Mouse (Mus musculus) spleen, adult 2 months (tissue): ENCODE results near the gene Cnga4.

Source experiments
- CTCF ChIP-seq: fragments of 200-500 bp; IDR thresholded peaks from 2 replicates; pipeline ENCODE4 v1.5.1; 2011; ENCODE audit warnings: mild to moderate bottlenecking, inconsistent platforms; ENCODE audit not compliant: insufficient read depth, insufficient read length, insufficient replicate concordance; ENCODE audit errors: extremely low read depth
- POLR2A ChIP-seq: fragments of 200-500 bp; IDR thresholded peaks from 2 replicates; pipeline ENCODE4 v1.6.1; 2011; ENCODE audit warnings: low read depth, low read length, inconsistent platforms

DNA sequence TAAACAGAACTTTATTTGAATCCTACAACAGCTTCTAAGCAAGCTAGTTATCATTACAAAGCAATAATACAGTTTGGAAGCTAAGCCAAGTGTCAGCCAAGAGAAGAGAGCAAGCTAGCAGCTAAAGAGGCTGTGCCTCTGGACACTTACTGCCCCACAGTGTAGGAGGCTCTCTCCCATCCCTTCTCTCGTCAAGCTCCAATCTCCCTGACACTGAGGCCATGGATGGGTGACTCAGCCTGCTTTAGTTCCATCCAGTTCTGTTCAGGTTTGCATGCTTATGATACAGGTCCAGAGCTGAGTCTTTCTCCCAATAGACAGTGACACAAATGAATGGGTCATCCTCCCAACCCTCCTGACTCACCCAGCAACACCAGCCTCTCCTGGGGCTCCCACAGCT, 27.7 kb downstream of the Cnga4 start:
- TF ChIP-seq CTCF (no peak), POLR2A (no peak)
